Mouse (Mus musculus): ENCODE measurements around the gene Vgll4.

DNA sequence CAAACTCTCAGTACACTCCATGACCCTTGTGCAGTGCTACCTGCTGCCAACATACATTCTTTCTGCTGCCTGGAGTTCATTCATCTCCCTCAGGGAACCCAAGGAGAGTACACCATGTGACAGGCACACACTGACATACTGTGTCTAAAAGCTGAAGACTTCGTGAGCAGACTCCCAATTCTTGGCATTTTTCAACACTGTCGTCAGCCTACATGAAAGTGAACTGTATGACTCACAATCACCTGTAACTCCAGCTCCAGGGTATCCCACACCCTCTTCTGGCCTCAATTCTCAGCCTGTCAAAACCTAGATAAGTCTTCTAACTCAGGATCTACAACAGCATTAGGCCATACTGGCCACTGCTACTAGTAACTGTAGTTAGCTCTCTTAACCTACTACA is 5.6 kb downstream of the Vgll4 start:
- TF ChIP-seq GATA1 (IDR thresholded peaks at IDR 0.05; ENCODE audit: low read length) (no peak), TAL1 (IDR thresholded peaks at IDR 0.05; ENCODE audit: low read length) (no peak)

Measured in erythroblast, embryonic 14.5 days (primary cell).